Mouse (Mus musculus) cerebral cortex, adult 2 months (tissue): ENCODE data around the gene Hsf5.

Source experiments
- WGBS: fragments of 180-500 bp; shearing (Covaris S2); methylation state at CpG from one replicate; pipeline ENCODE4 v1.1.7; 2018; 5-methylcytosine and 5-hydroxymethylcytosine counted together

Gene Hsf5

GRCm38 (mm10) chr11:87616790-87617474 is at the start of gene Hsf5:
TSS of gene Hsf5 (plus strand) at chr11:87617164.
- WGBS = 92% methylated on average over 69 of the region's 69 CpGs

- 55% methylated on average over 7 of the region's 7 CpGs for WGBS
These were observed 48.6 kb upstream of the Hsf5 start, which contains the start of gene Sept4 for GRCm38 (mm10) chr11:87568255-87568953. TSS of gene Sept4 (plus strand) at chr11:87568903.

GRCm38 (mm10) chr11:87570743-87571142 is 46.2 kb upstream of the Hsf5 start:
- 76% methylated on average over 5 of the region's 5 CpGs for WGBS

- WGBS = 73% methylated on average over 1 of the region's 1 CpGs
These were observed 45.5 kb upstream of the Hsf5 start for GRCm38 (mm10) chr11:87571361-87571950.

GRCm38 (mm10) chr11:87573751-87574150 is 43.2 kb upstream of the Hsf5 start:
- WGBS = 73% methylated on average over 7 of the region's 7 CpGs

- 85% methylated on average over 21 of the region's 21 CpGs for WGBS
These were observed 42.3 kb upstream of the Hsf5 start for GRCm38 (mm10) chr11:87574520-87575180.

GRCm38 (mm10) chr11:87577601-87578248 is 39.2 kb upstream of the Hsf5 start:
- WGBS = 24% methylated on average over 6 of the region's 6 CpGs

- WGBS = under 1% methylated on average over 40 of the region's 40 CpGs
These were observed 38.6 kb upstream of the Hsf5 start for GRCm38 (mm10) chr11:87578249-87578962.

- WGBS = 9% methylated on average over 10 of the region's 10 CpGs
These were observed 37.9 kb upstream of the Hsf5 start for GRCm38 (mm10) chr11:87578963-87579601.

- whole genome bisulfite sequencing = 43% methylated on average over 1 of the region's 1 CpGs
These were observed 37.3 kb upstream of the Hsf5 start for GRCm38 (mm10) chr11:87579713-87580112.

GRCm38 (mm10) chr11:87580543-87581085 is 36.4 kb upstream of the Hsf5 start:
- 46% methylated on average over 10 of the region's 10 CpGs for WGBS

- 79% methylated on average over 12 of the region's 12 CpGs for WGBS
These were observed 35.7 kb upstream of the Hsf5 start for GRCm38 (mm10) chr11:87581161-87581865.

GRCm38 (mm10) chr11:87581933-87582710 is 34.8 kb upstream of the Hsf5 start:
- WGBS = 56% methylated on average over 8 of the region's 8 CpGs

- 81% methylated on average over 6 of the region's 6 CpGs for WGBS
These were observed 33.5 kb upstream of the Hsf5 start for GRCm38 (mm10) chr11:87583291-87584034.

- 74% methylated on average over 10 of the region's 10 CpGs for WGBS
These were observed 32.1 kb upstream of the Hsf5 start for GRCm38 (mm10) chr11:87584711-87585505.

- WGBS = 72% methylated on average over 5 of the region's 5 CpGs
These were observed 29.6 kb upstream of the Hsf5 start for GRCm38 (mm10) chr11:87587211-87587874.

- WGBS = 88% methylated on average over 8 of the region's 8 CpGs
These were observed 27.4 kb upstream of the Hsf5 start for GRCm38 (mm10) chr11:87589605-87590004.
